Mouse (Mus musculus) forebrain, embryonic 11.5 days (tissue): ENCODE measurements around the gene Rpl39l. TPM values are rescaled to one million over a fixed set of nuclear protein-coding genes. Genes with fewer than 3 reads are reported as not detected.

Experiments used
- ATAC-seq: fragments of 200-750 bp; cut with Nextera tagmentation; replicated peaks from 2 replicates; pipeline ENCODE4 v1.8.0; 2017; ENCODE audit warnings: moderate TSS enrichment; ENCODE audit not compliant: low FRiP score
- DNase-seq: peaks from one replicate; pipeline ENCODE4 v3.0.0-alpha.2; 2017; ENCODE audit warnings: low spot score
- H3K27ac ChIP-seq: fragments of 300-500 bp; sonication (generic); 2 replicates; pipeline ENCODE4 v1.5.1; 2014; ENCODE audit warnings: low read depth, low read length
- H3K27me3 ChIP-seq: fragments of 300-500 bp; sonication (generic); 2 replicates; pipeline ENCODE4 v1.6.1; 2014; ENCODE audit warnings: mild to moderate bottlenecking, low read length, mixed read lengths; ENCODE audit not compliant: control insufficient read depth, insufficient read depth
- H3K36me3 ChIP-seq: fragments of 300-500 bp; sonication (generic); 2 replicates; pipeline ENCODE4 v1.6.1; 2014; ENCODE audit warnings: mild to moderate bottlenecking, low read length, moderate library complexity, mixed read lengths; ENCODE audit not compliant: control insufficient read depth, insufficient read depth
- H3K4me1 ChIP-seq: fragments of 300-500 bp; sonication (generic); replicated peaks from 2 replicates; pipeline ENCODE4 v1.6.1; 2014; ENCODE audit warnings: low read length, mixed read lengths; ENCODE audit not compliant: control insufficient read depth, insufficient read depth
- H3K4me2 ChIP-seq: fragments of 300-500 bp; sonication (generic); 2 replicates; pipeline ENCODE4 v1.6.1; 2014; ENCODE audit warnings: low read depth, mild to moderate bottlenecking, low read length, moderate library complexity, mixed read lengths; ENCODE audit not compliant: severe bottlenecking
- H3K4me3 ChIP-seq: fragments of 300-500 bp; sonication (generic); 2 replicates; pipeline ENCODE4 v1.5.1; 2014; ENCODE audit warnings: low read depth, low read length
- H3K9ac ChIP-seq: fragments of 300-500 bp; sonication (generic); 2 replicates; pipeline ENCODE4 v1.6.1; 2014; ENCODE audit warnings: low read length
- H3K9me3 ChIP-seq: fragments of 300-500 bp; sonication (generic); 2 replicates; pipeline ENCODE4 v1.6.1; 2016; ENCODE audit warnings: low read length, mixed read lengths; ENCODE audit not compliant: control insufficient read depth
- WGBS: fragments of 180-500 bp; shearing (Covaris S2); extraction: QIAGEN DNeasy Blood & Tissue Kit; methylation state at CpG from one replicate; pipeline ENCODE4 v1.1.7; 2014; 5-methylcytosine and 5-hydroxymethylcytosine counted together
- polyA plus RNA-seq: library from polyadenylated mRNA; unstranded; fragments of >200 nt; fragmentation: Nextera tagmentation; extraction: Ambion mirVana; gene quantifications from 2 replicates; pipeline ENCODE4 v1.2.1, GENCODE M21; 2014

The Rpl39l gene
- not detected in 2 replicates for polyA plus RNA-seq

DNA sequence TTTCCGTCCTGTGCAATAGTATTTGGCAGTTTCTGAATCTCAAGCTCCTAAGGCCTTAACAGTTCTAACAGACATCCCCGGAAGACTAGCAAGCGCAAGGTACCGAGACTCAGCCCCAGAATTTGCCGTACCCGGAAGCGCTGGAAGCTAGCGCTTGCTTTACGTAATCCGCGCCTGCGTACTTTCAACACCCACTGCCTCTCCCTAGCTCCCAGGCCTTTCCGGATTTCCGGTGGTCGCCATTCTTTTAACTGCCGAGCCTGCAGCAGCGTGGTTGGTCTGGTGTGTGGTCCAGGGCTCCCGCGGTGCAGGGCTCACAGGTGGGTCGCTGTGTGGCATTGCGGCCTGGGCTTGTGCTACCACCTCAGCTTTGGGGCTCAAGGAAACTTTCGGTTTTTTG, at the start of gene Rpl39l:
Gene Rpl39l (plus strand): TSS at position 222 of the 400 bp plus-strand sequence.
- H3K4me3 ChIP-seq = no peak within 1 kb of the TSS
- H3K27me3 ChIP-seq = no peaks in the 10 kb centered on the region
- no peak within 1 kb of the TSS for H3K27ac ChIP-seq
- no peak for DNase-seq
- no peak for ATAC-seq
- no peaks in the 10 kb centered on the region for H3K36me3 ChIP-seq
- H3K4me2 ChIP-seq = no peak within 1 kb of the TSS
- H3K9me3 ChIP-seq = no peaks in the 10 kb centered on the region
- no peak within 1 kb of the TSS for H3K9ac ChIP-seq
- WGBS = 88% methylated on average over 22 of the region's 22 CpGs
- H3K4me1 ChIP-seq = no peaks in the 10 kb centered on the region

DNA sequence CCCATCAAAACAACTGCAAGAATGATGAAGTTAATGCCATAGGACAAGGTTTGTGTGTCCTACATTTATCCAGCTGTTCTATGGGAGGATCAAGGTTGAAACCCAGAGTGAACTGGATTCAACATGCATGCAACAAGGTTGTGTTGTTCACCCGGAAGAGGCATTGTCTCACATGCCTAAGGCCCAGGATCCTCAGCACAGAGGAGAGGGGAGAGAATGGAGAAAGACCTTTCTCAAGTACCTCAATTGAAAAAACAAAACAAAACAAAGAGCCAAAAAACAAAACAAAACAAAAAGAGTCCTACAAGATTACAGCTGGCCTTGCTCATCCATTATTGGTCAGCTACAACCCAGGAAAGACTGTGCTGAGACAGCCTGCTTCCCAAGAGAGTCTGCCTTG, 42.4 kb upstream of the Rpl39l start:
- WGBS = 90% methylated on average over 1 of the region's 1 CpGs
- H3K27ac ChIP-seq = no peak overlapping the region
- no peaks in the 10 kb centered on the region for H3K4me1 ChIP-seq
- no peaks in the 10 kb centered on the region for H3K9me3 ChIP-seq
- no peaks in the 10 kb centered on the region for H3K27me3 ChIP-seq
- H3K36me3 ChIP-seq = no peaks in the 10 kb centered on the region
- H3K9ac ChIP-seq = no peak overlapping the region
- H3K4me3 ChIP-seq = no peak overlapping the region
- H3K4me2 ChIP-seq = no peak overlapping the region
- no peak for ATAC-seq
- no peak for DNase-seq

DNA sequence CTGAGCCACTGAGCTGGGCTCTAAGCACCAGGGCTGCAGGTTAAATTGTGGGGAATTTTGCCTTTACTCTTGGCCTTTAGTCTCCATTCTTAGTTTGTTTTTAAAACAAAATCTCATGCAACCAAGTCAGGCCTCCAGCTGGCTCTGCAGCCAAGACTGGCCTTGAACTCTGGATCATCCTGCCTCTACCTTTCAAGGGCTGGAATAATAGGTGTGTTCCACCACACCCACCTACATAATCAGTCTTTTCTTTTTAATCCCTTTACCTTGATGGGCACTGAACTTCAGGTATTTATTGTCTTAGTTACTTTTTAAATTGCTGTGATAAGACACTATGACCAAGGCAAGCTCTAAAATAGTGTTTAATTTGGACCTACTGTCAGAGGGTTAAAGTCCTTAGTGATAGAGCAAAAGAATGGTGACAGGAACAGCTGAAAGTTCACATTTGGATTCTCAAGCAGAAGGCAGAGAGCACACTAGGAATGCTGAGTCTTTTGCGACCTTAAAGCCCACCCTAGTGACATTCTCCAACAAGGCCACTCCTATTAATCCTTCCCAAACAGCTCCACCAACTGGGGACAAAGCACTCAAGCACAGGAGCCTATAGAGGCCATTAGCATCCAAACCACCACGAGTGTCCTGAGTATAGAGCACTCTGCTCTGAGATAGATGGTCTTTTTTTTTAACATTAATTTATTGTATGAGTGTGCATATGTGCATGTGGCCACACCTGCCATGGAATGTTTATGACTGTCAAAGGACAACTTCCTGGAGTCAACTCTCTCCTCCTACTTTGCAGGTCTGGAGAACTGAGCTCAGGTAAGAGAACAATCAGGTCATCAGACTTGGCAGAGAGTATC, 40.7 kb upstream of the Rpl39l start:
- no peak overlapping the region for H3K9ac ChIP-seq
- H3K27me3 ChIP-seq = no peaks in the 10 kb centered on the region
- H3K4me3 ChIP-seq = no peak overlapping the region
- H3K36me3 ChIP-seq = no peaks in the 10 kb centered on the region
- WGBS = 84% methylated on average over 2 of the region's 2 CpGs
- H3K9me3 ChIP-seq = no peaks in the 10 kb centered on the region
- DNase-seq = no peak
- no peak overlapping the region for H3K4me2 ChIP-seq
- ATAC-seq = no peak
- no peaks in the 10 kb centered on the region for H3K4me1 ChIP-seq
- no peak overlapping the region for H3K27ac ChIP-seq

DNA sequence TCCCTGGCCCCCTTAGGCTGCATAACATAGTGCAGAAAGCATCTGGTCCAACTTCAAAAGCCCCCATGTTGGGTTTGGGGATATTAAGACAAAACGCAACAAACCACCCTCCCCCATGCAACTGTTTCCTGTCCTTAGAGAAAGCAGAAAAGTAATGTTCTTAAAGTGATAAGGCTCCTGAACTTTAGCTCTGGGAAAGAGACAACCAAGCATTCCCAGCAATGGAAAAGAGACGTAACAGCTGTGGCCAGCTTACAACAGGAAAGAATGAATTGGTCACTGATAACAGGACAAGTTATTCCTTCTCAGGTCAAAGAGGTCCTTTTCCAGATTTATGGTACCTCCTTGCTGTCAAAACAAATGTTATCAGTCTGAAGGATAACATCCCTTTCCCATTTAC, 26.9 kb upstream of the Rpl39l start:
- DNase-seq (no peak), ATAC-seq (no peak)
- no peak overlapping the region for H3K27ac ChIP-seq
- no peak overlapping the region for H3K9ac ChIP-seq
- no peak overlapping the region for H3K4me3 ChIP-seq
- 89% methylated on average over 2 of the region's 2 CpGs for WGBS
- H3K27me3 ChIP-seq = no peaks in the 10 kb centered on the region
- no peaks in the 10 kb centered on the region for H3K36me3 ChIP-seq
- no peaks in the 10 kb centered on the region for H3K9me3 ChIP-seq
- H3K4me1 ChIP-seq = no peaks in the 10 kb centered on the region
- H3K4me2 ChIP-seq = no peak overlapping the region

DNA sequence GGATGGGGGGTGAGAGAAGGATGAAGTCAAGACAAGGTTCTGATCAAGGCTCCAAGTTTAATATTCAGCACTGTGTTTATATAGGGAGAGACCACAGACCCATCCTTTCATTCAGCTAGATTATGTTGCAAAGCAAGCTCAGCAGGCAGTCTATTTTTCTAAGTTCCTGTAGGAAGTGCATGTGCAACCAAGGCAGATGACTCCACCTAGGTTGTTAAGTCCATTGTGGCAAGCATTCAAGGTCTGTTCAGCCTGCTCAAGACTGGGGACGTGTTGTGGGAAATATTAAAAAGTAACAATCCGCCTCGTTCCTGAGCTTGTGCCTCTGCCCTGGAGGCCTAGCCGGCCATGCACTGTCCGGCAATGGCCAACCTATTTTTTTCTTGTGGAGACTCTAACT, 22.6 kb upstream of the Rpl39l start:
- Histone ChIP-seq H3K27ac (no peak overlapping the region), H3K9me3 (no peaks in the 10 kb centered on the region), H3K4me2 (no peak overlapping the region), H3K4me3 (no peak overlapping the region), H3K36me3 (no peaks in the 10 kb centered on the region), H3K4me1 (no peaks in the 10 kb centered on the region), H3K27me3 (no peaks in the 10 kb centered on the region), H3K9ac (no peak overlapping the region)
- DNase-seq = no peak
- WGBS = 94% methylated on average over 5 of the region's 5 CpGs
- ATAC-seq = no peak

DNA sequence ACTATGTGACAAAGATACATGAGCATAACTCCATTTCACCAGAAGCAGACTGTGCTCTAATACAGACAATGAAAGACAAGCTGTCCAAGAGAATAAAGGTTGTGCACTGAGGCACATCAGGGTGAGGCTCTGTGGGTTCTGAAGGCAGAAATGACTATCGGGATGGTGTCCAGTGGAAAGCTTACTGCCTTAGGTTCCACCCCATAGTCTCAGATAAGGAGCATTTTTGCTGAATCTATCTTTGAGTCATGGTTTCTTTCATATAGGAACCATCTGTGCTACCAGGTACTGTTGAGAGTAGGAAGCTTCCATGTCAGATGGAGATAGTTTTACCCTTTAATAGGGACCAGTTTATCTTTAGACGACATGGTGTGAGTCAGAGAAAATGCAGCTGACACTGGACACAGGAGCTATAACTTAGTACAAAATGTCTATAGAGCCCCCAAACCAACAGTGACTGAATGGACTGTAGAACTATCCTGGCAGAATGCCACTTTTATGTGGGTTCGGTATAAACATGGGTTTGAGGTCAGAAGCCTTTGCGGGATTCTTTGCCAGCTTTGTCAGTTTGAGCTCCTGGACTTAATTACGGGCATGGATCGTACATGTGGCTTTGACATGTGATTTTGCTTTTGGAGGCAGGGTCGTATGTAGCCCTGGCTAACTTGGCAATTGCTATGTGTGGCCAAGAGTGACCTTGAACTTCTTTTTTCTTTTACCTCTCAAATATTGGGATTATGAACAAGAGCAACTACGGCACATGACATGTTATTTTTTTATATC, 712 bp upstream of the Rpl39l start:
- no peak overlapping the region for H3K9ac ChIP-seq
- no peak overlapping the region for H3K27ac ChIP-seq
- no peaks in the 10 kb centered on the region for H3K9me3 ChIP-seq
- H3K36me3 ChIP-seq = no peaks in the 10 kb centered on the region
- no peak for ATAC-seq
- no peak for DNase-seq
- H3K27me3 ChIP-seq = no peaks in the 10 kb centered on the region
- H3K4me3 ChIP-seq = no peak overlapping the region
- 88% methylated on average over 8 of the region's 8 CpGs for WGBS
- no peaks in the 10 kb centered on the region for H3K4me1 ChIP-seq
- no peak overlapping the region for H3K4me2 ChIP-seq

DNA sequence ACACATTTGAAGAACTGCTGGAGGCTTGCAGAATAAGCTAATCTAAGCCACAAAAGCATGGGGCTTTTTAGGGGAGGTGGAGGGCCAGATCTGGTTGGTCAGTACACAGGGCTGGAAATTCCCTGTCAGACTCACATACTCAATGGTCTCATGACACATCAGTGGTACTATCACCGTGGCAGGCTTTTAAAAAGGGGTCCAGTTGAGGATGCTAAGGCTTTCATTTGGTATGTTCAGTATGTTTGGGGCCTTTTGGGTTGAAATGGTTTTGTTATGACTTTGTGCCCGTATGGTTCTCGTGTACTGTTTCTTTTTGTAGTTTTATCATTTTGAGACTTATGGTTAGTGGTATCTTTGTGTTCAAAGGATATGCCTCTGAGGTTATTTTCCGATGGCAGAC, 1.2 kb downstream of the Rpl39l start:
- Histone ChIP-seq H3K4me1 (no peaks in the 10 kb centered on the region), H3K27me3 (no peaks in the 10 kb centered on the region), H3K4me3 (no peak overlapping the region), H3K4me2 (no peak overlapping the region), H3K27ac (no peak overlapping the region), H3K9ac (no peak overlapping the region), H3K9me3 (no peaks in the 10 kb centered on the region), H3K36me3 (no peaks in the 10 kb centered on the region)
- no peak for ATAC-seq
- no peak for DNase-seq
- WGBS = 95% methylated on average over 4 of the region's 4 CpGs

DNA sequence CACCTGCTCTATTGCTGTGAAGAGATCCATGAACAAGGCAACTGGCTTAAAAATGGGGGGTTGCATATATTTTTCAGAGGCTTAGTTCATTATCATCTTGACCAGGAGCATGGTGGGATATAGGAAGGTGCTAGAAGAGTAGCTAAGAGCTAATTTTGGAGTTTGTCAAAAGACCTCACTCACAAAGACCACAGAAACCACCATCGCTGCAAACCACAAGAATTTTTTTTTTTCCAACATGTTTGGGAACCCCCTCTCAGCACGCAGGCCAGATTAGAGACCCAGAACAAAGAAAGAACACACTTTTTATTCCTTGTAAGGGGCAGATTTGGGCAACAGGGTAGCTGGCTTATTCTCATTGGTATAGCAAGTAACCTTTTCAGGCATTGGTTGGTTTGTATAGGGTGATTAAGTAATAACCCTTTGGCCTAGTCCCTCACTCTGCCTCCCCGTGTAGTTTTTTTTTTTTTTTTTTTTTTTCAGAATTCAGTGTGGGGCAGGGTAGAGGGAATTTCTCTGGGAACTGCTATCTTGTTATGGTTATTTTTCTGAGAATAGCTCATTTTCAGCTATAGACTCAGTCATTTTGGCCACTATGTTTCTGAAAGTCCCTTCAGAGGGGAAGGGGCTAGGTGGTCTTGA, 2.3 kb downstream of the Rpl39l start:
- no peak overlapping the region for H3K4me3 ChIP-seq
- H3K9me3 ChIP-seq = peaks cover 3% of the 10 kb centered on the region; the same call in 1 of the 2 replicates
- DNase-seq = no peak
- H3K27me3 ChIP-seq = no peaks in the 10 kb centered on the region
- H3K36me3 ChIP-seq = no peaks in the 10 kb centered on the region
- no peak overlapping the region for H3K27ac ChIP-seq
- H3K4me2 ChIP-seq = no peak overlapping the region
- H3K9ac ChIP-seq = no peak overlapping the region
- 87% methylated on average over 3 of the region's 3 CpGs for WGBS
- no peak for ATAC-seq
- H3K4me1 ChIP-seq = no peaks in the 10 kb centered on the region
